Mouse (Mus musculus) cerebellum, postnatal 14 days (tissue): Measurements from ENCODE around the gene Pdcd1lg2.

Experiments used
- DNase-seq, 2 experiments: peaks; one replicate each; pipeline ENCODE4 v3.0.0; 2021; ENCODE audit warnings: mixed read lengths in 2 of 2

Gene Pdcd1lg2

GRCm38 (mm10) chr19:29419946-29420345, 9.2 kb downstream of the Pdcd1lg2 start:
- no peak for DNase-seq

DNA sequence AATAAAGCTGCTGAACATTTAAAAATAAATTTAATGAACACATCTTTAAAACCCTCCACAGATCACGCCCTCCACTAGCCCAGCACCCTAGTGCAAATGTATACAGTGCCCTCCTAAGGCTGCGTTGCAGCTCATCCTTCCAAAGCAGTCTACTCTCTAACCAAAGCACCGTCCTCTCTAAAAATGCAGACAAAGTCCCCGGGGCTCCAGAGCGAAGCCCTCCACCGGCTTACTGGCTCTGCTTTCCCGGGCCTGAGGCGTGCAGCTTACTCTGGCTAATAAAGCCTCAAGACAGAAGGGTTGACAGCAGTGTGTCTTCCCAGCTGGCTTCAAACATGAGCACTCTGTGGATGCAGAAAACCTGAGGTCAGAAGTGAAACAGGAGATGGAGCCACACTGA, 9.7 kb downstream of the Pdcd1lg2 start:
- peak in 1 of 2 experiments; percentile 11 for DNase-seq

DNA sequence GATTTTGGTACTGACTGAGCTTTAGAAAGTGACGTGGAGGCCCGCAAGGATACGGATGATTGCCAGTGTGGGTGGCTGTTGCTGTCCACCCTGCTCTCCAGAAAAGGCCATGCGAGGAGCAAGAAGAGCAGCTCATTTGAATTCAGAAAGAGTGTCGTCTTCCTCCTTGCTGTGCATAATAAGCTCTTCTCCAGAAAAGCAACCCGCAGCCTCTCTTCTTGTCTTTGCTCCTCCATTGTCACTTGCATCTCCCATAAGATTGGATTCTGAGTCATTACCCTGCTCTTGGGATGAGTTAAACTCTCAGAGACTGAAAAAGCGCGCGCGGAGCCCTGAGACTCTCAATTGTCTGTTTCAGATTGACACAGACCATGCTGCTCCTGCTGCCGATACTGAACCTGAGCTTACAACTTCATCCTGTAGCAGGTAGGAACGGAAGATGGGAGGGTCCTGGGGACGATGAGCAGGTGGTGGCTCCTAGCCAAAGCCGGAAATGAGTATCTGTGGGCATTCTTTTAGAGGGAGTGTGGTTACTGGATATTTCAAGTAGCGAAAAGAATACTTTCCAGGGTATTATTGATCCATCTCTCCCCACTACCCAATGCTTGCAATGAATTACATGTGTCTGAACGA, 11.4 kb downstream of the Pdcd1lg2 start:
- DNase-seq: no peak

DNA sequence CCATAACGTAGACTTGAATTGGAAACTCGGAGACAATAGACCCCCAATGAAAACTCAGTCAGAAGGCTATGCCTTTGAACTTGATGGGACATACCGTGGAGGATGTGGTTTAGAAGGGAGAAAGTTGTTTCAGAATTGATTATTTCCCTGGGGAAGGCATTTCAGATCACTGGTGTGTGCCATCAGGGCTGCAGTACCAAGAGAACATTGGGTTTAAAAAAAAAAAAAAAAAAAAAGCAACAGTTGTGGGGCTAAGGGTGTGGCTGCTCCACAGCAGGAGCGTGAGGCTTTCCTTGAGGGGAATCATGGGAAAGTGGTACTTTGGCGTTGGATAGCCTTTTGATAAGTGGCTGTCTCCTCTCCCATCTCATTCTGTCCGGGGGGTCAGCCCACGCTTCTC, 12.1 kb downstream of the Pdcd1lg2 start:
- no peak for DNase-seq

- DNase-seq: no peak
Measured at GRCm38 (mm10) chr19:29430516-29430915, 19.8 kb downstream of the Pdcd1lg2 start.

DNA sequence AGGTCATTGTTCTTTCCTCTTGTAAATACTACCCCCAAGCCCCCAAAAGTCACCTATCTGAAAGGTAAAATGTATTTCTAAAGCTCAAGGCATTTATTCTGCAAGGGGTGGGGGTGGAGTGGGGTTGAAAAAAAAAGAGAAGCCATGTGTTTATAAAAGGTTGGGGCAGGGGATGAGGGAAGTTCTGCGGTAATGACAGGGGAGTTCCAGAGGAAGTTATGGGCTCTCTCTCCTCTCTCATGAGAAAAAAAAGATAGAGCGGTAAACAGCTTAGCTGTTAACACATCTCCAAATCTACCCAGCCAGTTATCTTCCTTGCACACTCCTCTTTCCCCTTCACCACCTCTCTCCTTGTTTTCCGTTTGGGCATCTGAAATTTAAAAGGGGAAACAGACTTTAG, 20.2 kb downstream of the Pdcd1lg2 start:
- no peak for DNase-seq

GRCm38 (mm10) chr19:29436793-29437479, 26.2 kb downstream of the Pdcd1lg2 start:
- no peak for DNase-seq

GRCm38 (mm10) chr19:29437849-29438248, 27.1 kb downstream of the Pdcd1lg2 start:
- DNase-seq: no peak

GRCm38 (mm10) chr19:29439242-29439641, 28.5 kb downstream of the Pdcd1lg2 start:
- no peak for DNase-seq

DNA sequence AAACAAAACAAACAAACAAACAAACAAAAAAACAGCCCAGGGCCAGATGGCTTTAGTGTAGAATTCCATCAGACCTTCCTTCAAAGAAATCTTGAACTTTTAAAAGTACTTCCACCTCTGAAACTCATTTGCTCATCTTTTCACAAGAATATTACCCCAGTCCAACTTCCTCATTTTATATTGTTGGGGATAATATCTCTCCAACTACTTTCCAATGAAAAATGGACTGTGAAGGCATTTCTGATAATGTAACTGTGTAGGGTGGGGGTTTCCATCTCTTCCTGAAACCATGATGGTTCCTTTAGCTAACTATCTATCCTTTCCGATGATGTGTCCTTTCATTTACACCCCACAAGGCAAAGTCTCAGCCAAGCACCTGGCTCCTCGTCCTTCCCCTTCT, 31.8 kb downstream of the Pdcd1lg2 start:
- no peak for DNase-seq

DNA sequence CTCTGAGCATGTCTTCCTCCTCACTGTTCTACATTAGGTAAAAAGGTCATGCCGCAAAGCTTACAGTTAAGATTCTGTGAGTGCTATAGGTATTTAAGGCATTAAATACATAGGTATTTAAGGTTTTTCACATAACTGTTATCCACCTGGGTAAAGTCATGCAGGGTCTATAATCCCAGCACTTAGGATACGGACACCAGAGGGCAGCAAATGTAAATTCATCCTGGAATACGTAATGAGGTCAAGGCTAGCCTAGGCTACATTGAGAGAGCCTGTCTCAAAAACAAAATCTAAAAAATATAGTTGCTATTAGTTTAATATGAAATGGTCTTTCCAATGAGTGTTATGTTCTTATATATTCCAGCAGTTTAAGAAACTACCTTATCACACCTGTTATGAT, 33.6 kb downstream of the Pdcd1lg2 start:
- no peak for DNase-seq

- DNase-seq: no peak
Measured at GRCm38 (mm10) chr19:29448373-29448772, 37.7 kb downstream of the Pdcd1lg2 start.

GRCm38 (mm10) chr19:29450376-29450775, 39.7 kb downstream of the Pdcd1lg2 start:
- no peak for DNase-seq

DNA sequence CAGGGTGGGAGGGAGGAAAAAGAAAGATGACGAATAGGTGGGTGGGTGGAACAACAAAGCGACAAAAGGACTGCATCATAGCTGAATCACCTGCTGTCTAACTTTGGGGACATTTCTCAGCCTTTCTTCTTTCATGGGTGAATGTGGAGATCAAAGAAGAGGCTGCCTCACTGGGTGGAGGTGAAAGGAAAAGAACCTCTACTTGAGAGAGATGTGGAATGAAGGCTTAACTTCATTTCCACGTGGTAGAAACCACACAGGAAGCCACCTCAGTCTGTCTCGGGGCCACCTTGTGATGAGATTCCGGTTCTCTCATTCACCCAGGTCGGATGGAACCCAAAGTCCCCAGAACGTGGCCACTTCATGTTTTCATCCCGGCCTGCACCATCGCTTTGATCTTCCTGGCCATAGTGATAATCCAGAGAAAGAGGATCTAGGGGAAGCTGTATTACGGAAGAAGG, 43.5 kb downstream of the Pdcd1lg2 start:
- DNase-seq: no peak

- DNase-seq: no peak
Measured at GRCm38 (mm10) chr19:29455156-29455555, 44.4 kb downstream of the Pdcd1lg2 start.

- no peak for DNase-seq
Measured at GRCm38 (mm10) chr19:29457982-29458381, 47.3 kb downstream of the Pdcd1lg2 start.

DNA sequence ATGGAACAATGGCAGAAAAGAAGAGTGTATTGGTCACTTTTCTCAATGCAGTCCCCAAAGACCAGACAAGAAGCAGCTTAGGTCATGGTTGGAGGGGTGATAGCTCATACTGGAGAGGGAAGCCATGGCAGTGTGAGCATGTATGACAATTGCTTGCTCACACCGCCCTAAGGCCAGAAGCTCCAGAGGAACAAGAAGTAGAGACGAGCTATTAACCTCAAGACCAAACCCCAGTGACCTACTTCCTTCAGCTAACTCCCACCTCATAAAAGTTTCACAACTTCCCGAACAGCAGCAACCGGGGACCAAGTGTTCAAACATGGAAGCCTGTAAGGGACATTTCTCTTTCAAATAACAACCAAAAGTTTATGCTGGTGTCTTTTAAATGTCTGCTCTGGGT, 51.7 kb downstream of the Pdcd1lg2 start:
- DNase-seq: no peak

GRCm38 (mm10) chr19:29463645-29464395, 53.1 kb downstream of the Pdcd1lg2 start:
- no peak for DNase-seq

- DNase-seq: no peak
Measured at GRCm38 (mm10) chr19:29466819-29467218, 56.1 kb downstream of the Pdcd1lg2 start.

DNA sequence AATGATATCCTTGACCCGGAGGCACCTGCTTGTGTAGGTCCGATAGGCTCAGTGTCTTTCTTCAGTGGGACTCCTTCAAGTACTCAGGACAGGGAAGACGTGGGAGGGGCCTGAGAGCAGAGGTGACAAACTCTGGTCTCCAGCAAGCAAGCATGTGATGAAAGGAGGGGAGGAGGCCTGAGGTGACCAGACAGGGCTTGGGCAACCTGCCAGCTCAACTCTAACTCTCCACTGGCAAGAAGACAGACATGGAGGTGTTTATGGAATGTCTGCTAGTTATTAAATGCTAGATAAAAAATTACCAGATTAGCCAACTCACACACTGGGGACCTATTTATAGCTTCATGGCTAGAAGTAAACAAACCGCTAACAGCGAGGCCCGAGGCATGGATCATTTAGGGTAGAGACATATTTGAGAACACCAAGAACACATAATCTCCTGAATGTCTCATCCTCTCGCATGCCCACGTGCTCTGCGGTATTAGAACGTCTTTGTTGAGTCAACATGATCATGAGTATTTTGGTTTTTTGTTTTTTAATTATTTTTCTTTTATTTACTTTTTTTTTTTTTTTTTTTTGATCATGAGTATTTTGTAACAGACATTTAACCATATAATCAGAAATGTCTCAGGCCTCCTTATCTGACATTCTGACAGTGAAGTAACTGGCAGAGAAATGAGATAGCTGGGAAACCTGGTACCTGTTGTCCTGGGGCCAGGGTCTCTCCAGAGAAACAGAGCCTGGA, 58.4 kb downstream of the Pdcd1lg2 start:
- DNase-seq: peak; percentile 4 to 21

GRCm38 (mm10) chr19:29469686-29470254, 59.1 kb downstream of the Pdcd1lg2 start:
- DNase-seq: no peak

DNA sequence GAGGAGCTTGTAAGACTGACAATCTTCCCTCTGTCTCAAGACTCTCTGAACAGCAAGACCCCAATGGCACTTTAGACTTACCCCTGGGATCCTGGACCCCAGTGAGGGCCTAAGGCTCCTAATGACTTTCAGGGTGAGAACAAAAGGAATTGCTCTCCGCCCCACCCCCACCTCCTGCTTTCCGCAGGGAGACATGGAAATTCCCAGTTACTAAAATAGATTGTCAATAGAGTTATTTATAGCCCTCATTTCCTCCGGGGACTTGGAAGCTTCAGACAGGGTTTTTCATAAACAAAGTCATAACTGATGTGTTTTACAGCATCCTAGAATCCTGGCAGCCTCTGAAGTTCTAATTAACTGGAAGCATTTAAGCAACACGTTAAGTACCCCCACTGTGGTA, 59.9 kb downstream of the Pdcd1lg2 start:
- no peak for DNase-seq

DNA sequence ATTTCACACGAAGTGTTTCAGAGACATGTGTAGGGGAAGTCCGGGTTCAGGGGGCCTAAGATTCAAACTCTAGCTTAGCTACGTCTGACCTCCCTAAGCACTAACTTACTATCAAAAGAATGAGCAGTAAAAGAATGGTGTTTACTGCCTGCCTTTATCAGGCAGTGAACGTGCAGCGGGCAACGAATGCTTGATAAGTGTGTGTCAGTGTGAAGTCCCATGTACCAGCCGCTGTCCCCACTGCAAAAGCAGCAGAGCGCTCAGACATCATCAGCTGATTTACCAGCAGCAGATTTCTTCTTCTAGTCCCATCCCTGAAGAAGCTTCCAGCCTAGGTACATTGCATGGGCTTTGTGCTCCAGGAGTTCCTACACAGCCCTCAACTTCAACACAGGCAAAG, 61.7 kb downstream of the Pdcd1lg2 start:
- no peak for DNase-seq
